ENCODE assay signal across 12 mouse cellular contexts in genomic region chr3:52559481-52559880, GRCm38 (mm10).
"Had no signal": no experiment of that assay in that cellular context is flagged by ENCODE, and none has a peak within 500 bp of the region (broad histone marks: within the 10 kb centered on the region; RNA-seq: fewer than 3 reads in every experiment).

No protein-coding gene starts in this region.

- DNase-seq: kidney, adult 2 months; kidney, postnatal 14 days; lung, adult 18-20 months; right cerebral cortex, postnatal 4 days; spleen, adult 18-20 months; thymus, adult 18-20 months; thymus, postnatal 25 days had no signal

- H3K27me3 ChIP-seq: kidney, embryonic 15.5 days; limb, embryonic 13.5 days; neural tube, embryonic 12.5 days had no signal

- H3K4me2 ChIP-seq: kidney, embryonic 15.5 days; limb, embryonic 13.5 days; neural tube, embryonic 12.5 days had no signal

- H3K9ac ChIP-seq: kidney, embryonic 15.5 days; limb, embryonic 13.5 days; liver, embryonic 14.5 days; neural tube, embryonic 12.5 days had no signal

- H3K36me3 ChIP-seq: kidney, embryonic 15.5 days; limb, embryonic 13.5 days; neural tube, embryonic 12.5 days had no signal

- H3K9me3 ChIP-seq: kidney, embryonic 15.5 days; limb, embryonic 13.5 days; neural tube, embryonic 12.5 days had no signal

- ATAC-seq: inflammation-experienced regulatory T-cells, adult 6 months had no signal

- H3K27ac ChIP-seq: kidney, embryonic 15.5 days; limb, embryonic 13.5 days; liver, embryonic 14.5 days; neural tube, embryonic 12.5 days had no signal

- H3K4me3 ChIP-seq: kidney, embryonic 15.5 days; limb, embryonic 13.5 days; neural tube, embryonic 12.5 days had no signal
